Mouse (Mus musculus) ES-Bruce4 (cell line): Measurements from ENCODE around the gene Cacna2d3.

Experiments used
- CTCF ChIP-seq: IDR thresholded peaks from one replicate; pipeline ENCODE4 v1.8.1; 2011; ENCODE audit warnings: low read depth, low read length
- POLR2A ChIP-seq: IDR thresholded peaks from one replicate; pipeline ENCODE4 v1.8.1; 2011; ENCODE audit warnings: low read length; ENCODE audit not compliant: insufficient read depth

- TF ChIP-seq POLR2A (no peak), CTCF (no peak)
Measured at GRCm38 (mm10) chr14:29650591-29650990, 71.1 kb downstream of the Cacna2d3 start.
